Mouse (Mus musculus): ENCODE measurements around the gene Pttg1ip. TPM values are rescaled to one million over a fixed set of nuclear protein-coding genes. Genes with fewer than 3 reads are reported as not detected.

Gene Pttg1ip
- polyA plus RNA-seq, 1 experiment from 2014 or later, result 72.8 TPM

DNA sequence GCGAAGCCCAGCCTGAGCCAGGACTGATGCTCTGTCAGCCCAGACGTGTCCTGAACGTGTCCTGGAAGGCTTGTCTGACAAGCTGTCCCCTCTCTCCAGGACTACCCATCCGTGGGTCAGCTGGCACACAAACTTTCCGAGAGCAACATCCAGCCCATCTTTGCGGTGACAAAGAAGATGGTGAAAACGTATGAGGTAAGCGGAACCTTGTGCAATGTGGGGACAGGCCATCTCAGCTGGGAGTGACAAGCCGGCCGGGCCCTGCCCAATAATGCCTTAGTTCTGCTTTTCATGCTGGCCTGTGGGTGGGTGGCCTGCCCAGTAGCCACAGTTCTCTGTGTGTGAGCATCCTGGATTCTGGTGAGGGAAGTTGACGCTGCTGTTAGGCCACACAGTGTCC lies 30.6 kb upstream of the Pttg1ip start:
- peaks cover 11% of the 10 kb centered on the region; the same call in 1 of the 2 replicates for H3K36me3 ChIP-seq
- H3K4me2 ChIP-seq, result no peak overlapping the region
- H3K9ac ChIP-seq, result no peak overlapping the region
- 64% methylated on average over 11 of the region's 11 CpGs for WGBS (ENCODE audit: insufficient replicate concordance)
- ATAC-seq, result no peak
- H3K27ac ChIP-seq, result no peak overlapping the region
- H3K27me3 ChIP-seq (replicated peaks), result no peaks in the 10 kb centered on the region
- no peaks in the 10 kb centered on the region for H3K9me3 ChIP-seq (replicated peaks)
- H3K4me3 ChIP-seq, result no peak overlapping the region
- H3K4me1 ChIP-seq, result no peaks in the 10 kb centered on the region

DNA sequence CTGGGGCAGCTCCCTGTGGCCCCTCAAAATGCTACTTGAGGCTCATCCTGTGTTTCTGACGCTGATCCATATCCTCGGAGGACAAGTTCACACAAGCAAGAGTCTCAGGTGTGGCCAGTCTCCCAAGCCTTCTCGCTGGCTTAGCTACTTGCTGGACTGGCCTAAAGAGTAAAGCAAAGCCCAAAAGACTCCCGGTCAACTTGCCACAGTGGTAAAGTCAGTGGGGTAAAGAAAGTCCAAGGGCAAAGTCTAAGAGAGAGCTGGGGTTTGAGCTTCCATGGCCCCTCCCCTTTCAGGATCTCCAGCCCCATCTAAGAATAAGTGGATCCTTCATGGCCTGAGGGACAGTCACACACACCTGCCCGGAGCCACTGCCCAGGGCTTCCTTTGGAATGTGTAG lies 29.4 kb upstream of the Pttg1ip start:
- Histone ChIP-seq H3K27me3 (replicated peaks) (no peaks in the 10 kb centered on the region), H3K4me3 (no peak overlapping the region), H3K36me3 (peaks cover 5% of the 10 kb centered on the region; the same call in 1 of the 2 replicates), H3K27ac (no peak overlapping the region), H3K4me2 (no peak overlapping the region), H3K4me1 (no peaks in the 10 kb centered on the region), H3K9me3 (replicated peaks) (no peaks in the 10 kb centered on the region), H3K9ac (no peak overlapping the region)
- no peak for ATAC-seq
- WGBS (ENCODE audit: insufficient replicate concordance), result 83% methylated on average over 5 of the region's 5 CpGs

DNA sequence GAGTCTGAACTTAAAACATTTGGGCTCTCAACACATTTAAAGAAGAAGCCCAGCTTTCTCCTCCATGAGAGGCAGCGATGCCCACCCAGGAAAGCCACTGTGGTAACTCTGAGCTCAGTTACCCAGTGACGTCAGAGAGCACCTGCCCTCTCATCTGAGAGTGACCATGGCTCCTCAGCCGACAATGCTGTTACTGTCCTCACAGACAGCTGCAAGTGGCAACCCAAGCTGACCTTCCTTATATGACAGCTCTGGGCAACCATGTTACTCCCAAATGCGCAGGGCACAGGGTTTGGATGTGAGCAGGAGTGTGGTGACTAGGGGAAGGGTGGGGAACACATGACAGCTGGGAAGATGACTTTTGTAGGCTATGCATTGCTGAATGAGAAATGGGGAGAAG lies 28.2 kb upstream of the Pttg1ip start:
- Histone ChIP-seq H3K27ac (no peak overlapping the region), H3K9me3 (replicated peaks) (no peaks in the 10 kb centered on the region), H3K4me3 (no peak overlapping the region), H3K9ac (no peak overlapping the region), H3K4me2 (no peak overlapping the region), H3K27me3 (replicated peaks) (no peaks in the 10 kb centered on the region), H3K36me3 (peaks cover 5% of the 10 kb centered on the region; the same call in 1 of the 2 replicates), H3K4me1 (no peaks in the 10 kb centered on the region)
- WGBS (ENCODE audit: insufficient replicate concordance), result 72% methylated on average over 4 of the region's 4 CpGs
- no peak for ATAC-seq

DNA sequence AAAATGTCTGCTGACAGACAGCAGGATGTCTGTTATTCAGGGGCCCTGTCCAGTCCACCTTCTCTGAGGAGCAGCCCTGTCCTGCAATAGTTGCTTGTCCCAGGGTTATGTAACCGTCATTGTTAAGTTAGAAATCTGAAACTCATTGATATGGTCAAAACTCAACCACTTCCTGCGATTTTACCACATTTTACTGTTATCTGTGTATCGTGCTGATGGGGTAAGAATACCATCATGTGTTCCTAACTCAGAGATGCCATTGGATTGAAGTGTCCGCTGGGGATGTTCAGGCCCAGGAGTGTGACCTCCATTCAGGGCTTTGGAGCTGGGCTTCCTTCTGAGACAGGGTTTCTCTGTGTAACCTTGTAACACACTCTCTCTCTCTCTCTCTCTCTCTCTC lies 26.6 kb upstream of the Pttg1ip start:
- H3K27ac ChIP-seq, result no peak overlapping the region
- no peak overlapping the region for H3K4me2 ChIP-seq
- no peak overlapping the region for H3K9ac ChIP-seq
- H3K4me3 ChIP-seq, result no peak overlapping the region
- no peaks in the 10 kb centered on the region for H3K9me3 ChIP-seq (replicated peaks)
- no peak for ATAC-seq
- H3K27me3 ChIP-seq (replicated peaks), result no peaks in the 10 kb centered on the region
- no peaks in the 10 kb centered on the region for H3K36me3 ChIP-seq
- no peaks in the 10 kb centered on the region for H3K4me1 ChIP-seq
- 57% methylated on average over 4 of the region's 4 CpGs for WGBS (ENCODE audit: insufficient replicate concordance)

DNA sequence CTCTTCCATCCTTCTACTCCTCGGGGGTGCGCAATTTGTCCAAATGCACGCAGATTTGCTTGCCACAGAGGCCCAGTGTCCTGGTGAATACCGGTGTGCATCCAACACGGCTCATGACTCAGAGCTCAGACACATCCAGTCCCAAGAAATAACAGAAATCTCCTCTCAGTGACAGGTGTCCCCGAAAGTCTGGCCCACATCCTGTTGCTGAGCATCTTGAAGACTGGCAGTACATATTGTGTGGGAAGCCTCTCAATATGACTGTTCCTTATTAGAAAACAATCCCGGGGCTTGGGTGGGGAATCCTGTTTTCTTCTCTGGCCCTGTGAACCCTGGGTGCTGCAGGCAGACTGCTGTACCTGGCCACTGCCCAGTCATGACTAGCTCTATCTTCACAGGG lies 24.9 kb upstream of the Pttg1ip start:
- H3K9me3 ChIP-seq (replicated peaks), result no peaks in the 10 kb centered on the region
- H3K36me3 ChIP-seq, result no peaks in the 10 kb centered on the region
- no peaks in the 10 kb centered on the region for H3K27me3 ChIP-seq (replicated peaks)
- H3K4me2 ChIP-seq, result no peak overlapping the region
- no peak overlapping the region for H3K4me3 ChIP-seq
- 76% methylated on average over 7 of the region's 7 CpGs for WGBS (ENCODE audit: insufficient replicate concordance)
- no peak for ATAC-seq
- H3K27ac ChIP-seq, result no peak overlapping the region
- H3K4me1 ChIP-seq, result peaks cover 14% of the 10 kb centered on the region
- H3K9ac ChIP-seq, result no peak overlapping the region

DNA sequence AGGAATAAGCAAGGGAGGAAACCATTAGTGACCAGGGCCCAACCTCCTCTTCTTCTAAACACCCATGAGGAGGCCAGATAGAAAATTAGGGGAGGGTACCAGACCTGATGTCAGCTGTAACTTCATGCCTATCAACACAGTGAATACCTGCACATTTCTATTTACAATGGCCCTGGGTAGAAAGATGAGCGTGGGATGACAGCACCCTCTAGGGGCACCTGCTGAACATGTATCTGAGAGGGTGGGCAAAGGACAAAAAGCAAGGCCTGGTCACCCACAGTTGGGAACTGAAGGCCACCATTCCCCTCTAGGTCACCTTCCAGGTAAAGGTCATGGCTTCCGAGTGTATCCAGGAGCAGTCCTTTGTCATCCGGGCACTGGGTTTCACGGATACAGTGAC lies 23.9 kb upstream of the Pttg1ip start:
- Histone ChIP-seq H3K27ac (no peak overlapping the region), H3K9ac (no peak overlapping the region), H3K4me2 (no peak overlapping the region), H3K4me1 (peaks cover 18% of the 10 kb centered on the region), H3K9me3 (replicated peaks) (no peaks in the 10 kb centered on the region), H3K27me3 (replicated peaks) (no peaks in the 10 kb centered on the region), H3K4me3 (no peak overlapping the region), H3K36me3 (no peaks in the 10 kb centered on the region)
- ATAC-seq, result no peak
- 81% methylated on average over 4 of the region's 4 CpGs for WGBS (ENCODE audit: insufficient replicate concordance)

DNA sequence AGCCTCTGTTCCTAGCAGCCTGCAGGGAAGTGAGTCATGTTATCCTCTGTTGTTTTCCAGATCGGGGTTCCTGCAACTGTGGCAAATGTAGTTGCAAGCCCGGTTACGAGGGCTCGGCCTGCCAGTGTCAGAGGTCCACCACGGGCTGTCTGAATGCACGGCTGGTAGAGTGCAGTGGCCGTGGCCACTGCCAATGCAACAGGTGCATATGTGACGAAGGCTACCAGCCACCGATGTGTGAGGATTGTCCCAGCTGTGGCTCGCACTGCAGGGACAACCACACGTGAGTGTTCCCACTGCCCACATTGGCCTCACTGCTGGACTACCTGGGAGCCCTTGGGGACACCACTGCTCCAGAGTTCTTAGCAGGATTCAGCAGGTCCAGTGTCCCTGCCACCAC lies 21.4 kb upstream of the Pttg1ip start:
- H3K27me3 ChIP-seq (replicated peaks), result no peaks in the 10 kb centered on the region
- H3K36me3 ChIP-seq, result no peaks in the 10 kb centered on the region
- H3K4me1 ChIP-seq, result peaks cover 18% of the 10 kb centered on the region
- H3K4me3 ChIP-seq, result no peak overlapping the region
- no peak for ATAC-seq
- H3K27ac ChIP-seq, result no peak overlapping the region
- 79% methylated on average over 11 of the region's 11 CpGs for WGBS (ENCODE audit: insufficient replicate concordance)
- no peak overlapping the region for H3K9ac ChIP-seq
- no peaks in the 10 kb centered on the region for H3K9me3 ChIP-seq (replicated peaks)
- H3K4me2 ChIP-seq, result no peak overlapping the region

DNA sequence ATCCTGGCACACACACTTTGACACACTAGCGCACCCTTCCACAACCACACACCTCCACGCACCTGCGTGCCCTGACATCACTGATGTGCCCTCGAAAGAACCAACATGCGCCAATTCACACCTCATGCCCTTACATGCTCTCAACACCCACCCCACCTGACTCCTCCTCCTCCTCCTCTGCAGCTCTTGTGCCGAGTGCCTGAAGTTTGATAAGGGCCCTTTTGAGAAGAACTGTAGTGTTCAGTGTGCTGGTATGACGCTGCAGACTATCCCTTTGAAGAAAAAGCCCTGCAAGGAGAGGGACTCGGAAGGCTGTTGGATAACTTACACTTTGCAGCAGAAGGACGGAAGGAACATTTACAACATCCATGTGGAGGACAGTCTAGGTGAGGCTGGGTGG lies 20.7 kb upstream of the Pttg1ip start:
- WGBS (ENCODE audit: insufficient replicate concordance), result 64% methylated on average over 9 of the region's 9 CpGs
- peaks cover 18% of the 10 kb centered on the region for H3K4me1 ChIP-seq
- H3K27ac ChIP-seq, result 0 out of 2 replicates have a peak overlapping the region, but pooled peaks have one; percentile 12
- no peaks in the 10 kb centered on the region for H3K9me3 ChIP-seq (replicated peaks)
- no peak overlapping the region for H3K4me3 ChIP-seq
- H3K36me3 ChIP-seq, result no peaks in the 10 kb centered on the region
- peak; percentile 55 for ATAC-seq
- no peak overlapping the region for H3K4me2 ChIP-seq
- H3K27me3 ChIP-seq (replicated peaks), result no peaks in the 10 kb centered on the region
- no peak overlapping the region for H3K9ac ChIP-seq

DNA sequence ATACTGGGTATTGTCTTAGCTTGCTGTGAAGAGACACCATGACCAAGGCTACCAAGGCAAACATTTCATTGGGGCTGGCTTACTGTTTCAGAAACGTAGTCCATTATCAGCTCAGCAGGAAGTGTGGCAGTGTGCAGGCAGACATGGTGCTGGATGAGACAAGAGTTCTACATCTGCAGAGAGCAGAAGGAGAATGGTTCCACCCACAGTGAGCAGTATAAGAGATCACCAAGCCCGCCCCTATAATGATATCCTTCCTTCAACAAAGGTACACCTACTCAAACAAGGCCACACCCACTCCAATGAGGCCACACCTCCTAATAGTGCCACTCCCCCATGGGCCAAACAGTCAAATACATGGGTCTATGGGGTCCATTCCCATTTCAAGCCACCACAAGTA lies 20.0 kb upstream of the Pttg1ip start:
- H3K36me3 ChIP-seq, result no peaks in the 10 kb centered on the region
- H3K4me1 ChIP-seq, result peaks cover 18% of the 10 kb centered on the region
- H3K27me3 ChIP-seq (replicated peaks), result no peaks in the 10 kb centered on the region
- no peak overlapping the region for H3K9ac ChIP-seq
- WGBS (ENCODE audit: insufficient replicate concordance), result 42% methylated on average over 2 of the region's 2 CpGs
- H3K27ac ChIP-seq, result 0 out of 2 replicates have a peak overlapping the region, but pooled peaks have one; percentile 12
- H3K9me3 ChIP-seq (replicated peaks), result no peaks in the 10 kb centered on the region
- ATAC-seq, result peak; percentile 64
- H3K4me3 ChIP-seq, result no peak overlapping the region
- no peak overlapping the region for H3K4me2 ChIP-seq

DNA sequence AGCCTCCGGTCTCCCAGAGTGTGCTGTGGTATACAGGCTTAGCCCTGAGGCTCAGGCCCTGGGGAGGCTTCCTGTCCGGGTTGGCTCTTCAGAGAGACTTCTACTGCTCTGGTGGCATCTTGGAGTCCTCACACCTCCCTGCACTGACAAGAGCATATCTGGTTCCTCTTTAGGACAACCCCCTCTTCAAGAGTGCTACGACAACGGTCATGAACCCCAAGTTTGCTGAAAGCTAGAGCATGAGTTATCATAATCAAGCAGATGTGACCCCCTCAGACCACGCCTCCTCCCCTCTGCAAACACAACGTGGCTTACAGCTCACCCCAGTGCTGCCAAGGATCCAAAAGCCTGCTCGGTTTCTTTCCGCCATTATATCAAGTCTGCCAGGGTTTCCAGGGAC lies 16.5 kb upstream of the Pttg1ip start:
- Histone ChIP-seq H3K36me3 (no peaks in the 10 kb centered on the region), H3K4me2 (no peak overlapping the region), H3K4me1 (peaks cover 35% of the 10 kb centered on the region), H3K4me3 (no peak overlapping the region), H3K9me3 (replicated peaks) (no peaks in the 10 kb centered on the region), H3K27me3 (replicated peaks) (no peaks in the 10 kb centered on the region), H3K27ac (no peak overlapping the region), H3K9ac (no peak overlapping the region)
- WGBS (ENCODE audit: insufficient replicate concordance), result 57% methylated on average over 8 of the region's 8 CpGs
- ATAC-seq, result no peak

DNA sequence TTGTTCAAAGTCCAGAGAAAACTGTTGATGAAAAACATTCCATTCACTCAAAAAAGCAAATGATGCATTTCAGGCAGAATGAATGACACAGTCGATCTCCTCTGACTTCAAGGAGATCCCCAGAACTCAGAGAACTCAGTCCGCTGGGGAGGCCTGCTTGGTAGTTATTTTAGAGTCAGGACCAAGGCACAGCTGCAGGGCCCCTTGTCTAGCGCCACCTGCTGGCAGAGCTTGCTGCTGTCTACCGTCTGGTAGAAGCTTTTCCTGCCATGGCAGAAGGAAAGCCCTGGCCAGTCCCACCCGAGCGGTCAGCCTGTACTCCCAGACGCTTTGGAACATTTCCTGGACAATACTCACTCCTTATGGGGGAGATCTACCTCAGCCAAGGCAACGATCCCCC lies 14.9 kb upstream of the Pttg1ip start:
- Histone ChIP-seq H3K36me3 (no peaks in the 10 kb centered on the region), H3K9ac (no peak overlapping the region), H3K27ac (no peak overlapping the region), H3K4me3 (no peak overlapping the region), H3K9me3 (replicated peaks) (no peaks in the 10 kb centered on the region), H3K4me2 (no peak overlapping the region), H3K4me1 (peaks cover 21% of the 10 kb centered on the region), H3K27me3 (replicated peaks) (no peaks in the 10 kb centered on the region)
- peak; percentile 29; the same call in 1 of the 2 replicates for ATAC-seq
- WGBS (ENCODE audit: insufficient replicate concordance), result 26% methylated on average over 8 of the region's 8 CpGs

DNA sequence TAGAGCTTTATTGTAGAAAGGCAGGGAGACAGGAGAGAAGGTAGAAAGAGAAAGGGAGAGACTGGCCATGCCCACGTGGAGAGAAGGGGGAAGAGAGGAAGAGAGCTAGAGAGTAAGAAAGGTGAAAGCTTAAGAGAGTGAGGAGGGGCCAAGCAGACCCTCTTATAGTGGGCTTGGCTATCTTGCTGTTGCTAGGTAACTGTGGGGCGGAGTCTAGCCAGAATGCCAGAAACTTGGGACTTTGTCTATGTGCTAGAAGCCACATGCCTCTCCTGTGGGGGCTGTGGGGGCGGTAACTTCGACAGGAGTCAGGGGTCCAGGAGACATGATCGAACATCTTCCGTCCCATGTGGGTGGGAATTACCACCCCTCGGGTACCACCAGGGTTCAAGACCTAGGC lies 12.0 kb upstream of the Pttg1ip start:
- Histone ChIP-seq H3K36me3 (no peaks in the 10 kb centered on the region), H3K4me1 (peaks cover 20% of the 10 kb centered on the region), H3K27ac (no peak overlapping the region), H3K4me3 (no peak overlapping the region), H3K27me3 (replicated peaks) (peaks cover 7% of the 10 kb centered on the region; the same call in 1 of the 2 replicates), H3K9ac (no peak overlapping the region), H3K9me3 (replicated peaks) (no peaks in the 10 kb centered on the region), H3K4me2 (no peak overlapping the region)
- 40% methylated on average over 7 of the region's 7 CpGs for WGBS (ENCODE audit: insufficient replicate concordance)
- no peak for ATAC-seq

DNA sequence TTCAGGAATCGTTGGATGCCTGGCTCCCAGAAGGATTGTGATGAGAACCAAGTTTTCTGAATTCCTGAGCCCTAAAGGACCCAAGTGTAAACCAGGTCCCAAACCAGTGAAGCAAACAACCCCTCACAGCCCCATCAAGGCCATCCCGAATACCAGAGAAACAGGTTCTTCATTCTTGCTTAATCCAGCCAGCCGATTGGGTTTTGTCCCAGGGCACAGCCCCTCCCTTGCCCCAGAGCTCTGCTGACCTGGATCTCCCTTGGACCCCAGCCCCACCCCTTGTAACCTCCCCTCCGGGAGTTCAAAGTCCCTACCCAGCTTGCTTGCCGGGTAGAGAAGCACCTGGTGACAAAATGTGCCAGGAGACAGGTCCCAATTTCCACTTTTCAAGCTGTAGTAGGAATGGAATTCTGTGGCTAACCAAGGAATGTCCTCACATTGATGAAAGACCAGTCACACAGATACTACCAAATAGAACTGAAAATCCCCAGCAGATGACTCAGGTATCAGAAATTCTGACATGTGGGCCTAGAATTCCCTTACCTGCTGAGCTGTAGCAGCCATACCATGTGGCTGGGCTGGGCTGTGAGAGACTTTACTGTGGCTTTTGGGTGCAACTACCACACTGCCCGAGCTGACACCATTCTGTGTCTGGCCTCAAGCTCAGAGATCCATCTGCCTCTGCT lies 11.4 kb upstream of the Pttg1ip start:
- WGBS (ENCODE audit: insufficient replicate concordance), result 44% methylated on average over 6 of the region's 6 CpGs
- Histone ChIP-seq H3K9me3 (replicated peaks) (no peaks in the 10 kb centered on the region), H3K9ac (no peak overlapping the region), H3K27ac (no peak overlapping the region), H3K4me3 (no peak overlapping the region), H3K27me3 (replicated peaks) (peaks cover 7% of the 10 kb centered on the region; the same call in 1 of the 2 replicates), H3K36me3 (no peaks in the 10 kb centered on the region), H3K4me2 (no peak overlapping the region), H3K4me1 (peaks cover 20% of the 10 kb centered on the region)
- ATAC-seq, result no peak
